8 mouse cellular contexts compared by ENCODE assay signal in the genomic region with DNA sequence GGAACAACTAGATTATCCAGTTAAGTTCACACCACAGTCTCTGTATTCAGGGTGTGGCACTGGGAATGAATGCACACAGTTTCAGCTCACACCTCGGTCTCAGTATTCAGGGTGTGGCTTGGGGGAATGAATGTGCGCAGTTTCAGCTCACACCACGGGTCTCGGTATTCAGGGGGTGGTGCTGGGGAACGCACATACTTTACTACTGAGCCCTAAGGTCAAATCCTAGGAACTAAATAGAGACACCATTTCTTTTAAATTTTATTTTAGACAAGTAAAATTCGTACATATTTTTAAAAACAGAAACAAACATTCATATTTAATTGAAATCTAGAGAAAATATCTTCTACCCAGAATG. TPM values are rescaled to one million over a fixed set of nuclear protein-coding genes. Genes with fewer than 3 reads are reported as not detected.
DNase-seq lines count a peak whose midpoint lies in the region; ATAC-seq and TF ChIP-seq lines count a peak whose summit lies in the region.

No protein-coding gene starts in this region.

- WGBS in kidney, embryonic 15.5 days, result 59% methylated on average over 6 of the region's 6 CpGs
- WGBS in hindbrain, embryonic 16.5 days, result 39% methylated on average over 6 of the region's 6 CpGs
- WGBS in midbrain, postnatal 0 days, result 50% methylated on average over 6 of the region's 6 CpGs

- H3K4me3 ChIP-seq in kidney, embryonic 15.5 days (replicated peaks), result no peak overlapping the region
- no peak overlapping the region for H3K4me3 ChIP-seq in hindbrain, embryonic 16.5 days (ENCODE audit: low read length)
- H3K4me3 ChIP-seq in midbrain, postnatal 0 days (ENCODE audit: low read depth, low read length), result no peak overlapping the region

- H3K36me3 ChIP-seq in kidney, embryonic 15.5 days, result peaks cover 10% of the 10 kb centered on the region
- no peaks in the 10 kb centered on the region for H3K36me3 ChIP-seq in hindbrain, embryonic 16.5 days (ENCODE audit: control insufficient read depth, insufficient read depth, low read length)
- peaks cover 5% of the 10 kb centered on the region; the same call in 1 of the 2 replicates for H3K36me3 ChIP-seq in midbrain, postnatal 0 days (ENCODE audit: insufficient read depth, low read length)

- 0 out of 2 replicates have a peak overlapping the region, but pooled peaks have one; percentile 23 for H3K27ac ChIP-seq in kidney, embryonic 15.5 days
- peak overlapping the region; percentile 21; the same call in 1 of the 2 replicates for H3K27ac ChIP-seq in hindbrain, embryonic 16.5 days (ENCODE audit: low read depth, low read length)
- H3K27ac ChIP-seq in midbrain, postnatal 0 days (ENCODE audit: low read depth, low read length), result 0 out of 2 replicates have a peak overlapping the region, but pooled peaks have one; percentile 63

- peaks cover 88% of the 10 kb centered on the region for H3K4me1 ChIP-seq in kidney, embryonic 15.5 days
- H3K4me1 ChIP-seq in hindbrain, embryonic 16.5 days (ENCODE audit: control insufficient read depth, insufficient read depth, low read depth, low read length), result peaks cover 60% of the 10 kb centered on the region
- H3K4me1 ChIP-seq in midbrain, postnatal 0 days (ENCODE audit: insufficient read depth, low read length), result peaks cover 4% of the 10 kb centered on the region; the same call in 1 of the 2 replicates

- TF ChIP-seq CTCF in midbrain, postnatal 0 days (IDR thresholded peaks at IDR 0.05), result no peak

- no peak for ATAC-seq in kidney, embryonic 15.5 days (replicated peaks; ENCODE audit: low FRiP score)
- ATAC-seq in activated CD4-positive, CD25-positive, alpha-beta regulatory T cell, adult 4 months, result peak; percentile 25
- no peak for ATAC-seq in hindbrain, embryonic 16.5 days
- ATAC-seq in midbrain, postnatal 0 days (ENCODE audit: low FRiP score), result no peak
- ATAC-seq in granulocyte monocyte progenitor cell, adult 5-6 weeks (replicated peaks; ENCODE audit: poor library complexity, severe bottlenecking), result no peak

- no peaks in the 10 kb centered on the region for H3K27me3 ChIP-seq in kidney, embryonic 15.5 days
- H3K27me3 ChIP-seq in hindbrain, embryonic 16.5 days (replicated peaks; ENCODE audit: control insufficient read depth, insufficient read depth, low read length), result no peaks in the 10 kb centered on the region
- no peaks in the 10 kb centered on the region for H3K27me3 ChIP-seq in midbrain, postnatal 0 days (ENCODE audit: insufficient read depth, low read length)

- DNase-seq in kidney, adult 18-20 months, result no peak
- no peak for DNase-seq in midbrain, postnatal 0 days (ENCODE audit: low spot score)
- no peak for DNase-seq in frontal cortex, adult 2 months (ENCODE audit: extremely low spot score in 1 of 2, low spot score in 1 of 2)
- no peak for DNase-seq in layer of hippocampus, postnatal 36 days

- no peak overlapping the region for H3K9ac ChIP-seq in kidney, embryonic 15.5 days
- H3K9ac ChIP-seq in hindbrain, embryonic 16.5 days (ENCODE audit: low read depth, low read length), result no peak overlapping the region
- no peak overlapping the region for H3K9ac ChIP-seq in midbrain, postnatal 0 days (replicated peaks; ENCODE audit: low read length, poor library complexity, severe bottlenecking)

- H3K9me3 ChIP-seq in kidney, embryonic 15.5 days (replicated peaks), result no peaks in the 10 kb centered on the region
- H3K9me3 ChIP-seq in hindbrain, embryonic 16.5 days (ENCODE audit: control insufficient read depth, low read length), result no peaks in the 10 kb centered on the region
- H3K9me3 ChIP-seq in midbrain, postnatal 0 days (ENCODE audit: low read length), result no peaks in the 10 kb centered on the region

- no peak overlapping the region for H3K4me2 ChIP-seq in kidney, embryonic 15.5 days
- peak overlapping the region; percentile 35 for H3K4me2 ChIP-seq in hindbrain, embryonic 16.5 days (ENCODE audit: low read length)
- H3K4me2 ChIP-seq in midbrain, postnatal 0 days (ENCODE audit: low read depth, low read length, poor library complexity, severe bottlenecking), result peak overlapping the region; percentile 7

RNA-seq across cellular contexts. Expression of gene Kmt2e, which starts 18.0 kb away (rescaled TPM):
- 87.5 and 91.5 TPM in 2 replicates for polyA plus RNA-seq in kidney, embryonic 15.5 days (2015; fragmentation: Nextera tagmentation; extraction: Ambion mirVana)
- polyA plus RNA-seq in activated CD4-positive, CD25-positive, alpha-beta regulatory T cell, adult 4 months (2017; shearing (Covaris generic)), result 100 to 1,000 TPM; 171 to 206 TPM
- 139 and 143 TPM in 2 replicates for polyA plus RNA-seq in hindbrain, embryonic 16.5 days (2015; fragmentation: Nextera tagmentation; extraction: Ambion mirVana)
- 49.3 and 66.4 TPM in 2 replicates for total RNA-seq in midbrain, postnatal 0 days (2014; rRNA removed)
- polyA plus RNA-seq in midbrain, postnatal 0 days (2015; fragmentation: Nextera tagmentation; extraction: Ambion mirVana), result 132 and 144 TPM in 2 replicates
- 78.3 and 87.5 TPM in 2 replicates for total RNA-seq in granulocyte monocyte progenitor cell, adult 5-6 weeks (2014; fragmentation: Nextera tagmentation)
- 41.5 and 65.1 TPM in 2 replicates for total RNA-seq in granulocyte monocyte progenitor cell, adult 5-6 weeks (2017)
- 49.7 and 51.7 TPM in 2 replicates for polyA plus RNA-seq in frontal cortex, adult 2 months (2012; rRNA removed)
- total RNA-seq in layer of hippocampus, postnatal 36 days (2021), result 10 to 100 TPM; 90.9 to 92.2 TPM
